Mouse (Mus musculus) stomach, postnatal 0 days (tissue): ENCODE measurements around the gene Strn. TPM values are rescaled to one million over a fixed set of nuclear protein-coding genes. Genes with fewer than 3 reads are reported as not detected.

Experiments
- ATAC-seq: fragments of 200-750 bp; cut with Nextera tagmentation; 2 replicates; pipeline ENCODE4 v1.8.0; 2017; ENCODE audit not compliant: low FRiP score, low TSS enrichment
- DNase-seq: peaks from one replicate; pipeline ENCODE4 v3.0.0-alpha.2; 2016; ENCODE audit warnings: low spot score
- H3K27ac ChIP-seq: fragments of 300-500 bp; sonication (generic); replicated peaks from 2 replicates; pipeline ENCODE4 v1.5.1; 2014; ENCODE audit warnings: mild to moderate bottlenecking, control low read depth
- H3K27me3 ChIP-seq: fragments of 300-500 bp; sonication (generic); 2 replicates; pipeline ENCODE4 v1.6.1; 2014; ENCODE audit warnings: low read length; ENCODE audit not compliant: control insufficient read depth, insufficient read depth
- H3K36me3 ChIP-seq: fragments of 300-500 bp; sonication (generic); 2 replicates; pipeline ENCODE4 v1.6.1; 2014; ENCODE audit warnings: low read length, mixed read lengths; ENCODE audit not compliant: control insufficient read depth, insufficient read depth
- H3K4me1 ChIP-seq: fragments of 300-500 bp; sonication (generic); replicated peaks from 2 replicates; pipeline ENCODE4 v1.6.1; 2014; ENCODE audit warnings: antibody characterized with exemption; ENCODE audit not compliant: control insufficient read depth, insufficient read depth
- H3K4me2 ChIP-seq: fragments of 300-500 bp; sonication (generic); replicated peaks from 2 replicates; pipeline ENCODE4 v1.6.1; 2014; ENCODE audit warnings: low read depth, mild to moderate bottlenecking, control low read depth, moderate library complexity
- H3K4me3 ChIP-seq: fragments of 300-500 bp; sonication (generic); 2 replicates; pipeline ENCODE4 v1.5.1; 2014; ENCODE audit warnings: low read depth, low read length, control low read depth
- H3K9ac ChIP-seq: fragments of 300-500 bp; sonication (generic); 2 replicates; pipeline ENCODE4 v1.6.1; 2014; ENCODE audit warnings: mild to moderate bottlenecking, low read length, control low read depth, mixed read lengths
- H3K9me3 ChIP-seq: fragments of 300-500 bp; sonication (generic); 2 replicates; pipeline ENCODE4 v1.6.1; 2016; ENCODE audit warnings: low read length; ENCODE audit not compliant: control insufficient read depth
- CTCF ChIP-seq: IDR thresholded peaks from 2 replicates; pipeline ENCODE4 v1.5.1; 2016; ENCODE audit warnings: antibody characterized with exemption, low read depth, mild to moderate bottlenecking, moderate library complexity
- EP300 ChIP-seq: optimal IDR thresholded peaks from 2 replicates; pipeline ENCODE3; 2016; ENCODE audit warnings: antibody characterized with exemption
- WGBS: fragments of 180-500 bp; shearing (Covaris S2); extraction: QIAGEN DNeasy Blood & Tissue Kit; methylation state at CpG from one replicate; pipeline ENCODE4 v1.1.7; 2014; 5-methylcytosine and 5-hydroxymethylcytosine counted together
- polyA plus RNA-seq: library from polyadenylated mRNA; unstranded; fragments of >200 nt; fragmentation: Nextera tagmentation; extraction: Ambion mirVana; gene quantifications from 2 replicates; pipeline ENCODE4 v1.2.1, GENCODE M21; 2015

The Strn gene
- polyA plus RNA-seq, 1 experiment from 2014 or later = 3.3 TPM

DNA sequence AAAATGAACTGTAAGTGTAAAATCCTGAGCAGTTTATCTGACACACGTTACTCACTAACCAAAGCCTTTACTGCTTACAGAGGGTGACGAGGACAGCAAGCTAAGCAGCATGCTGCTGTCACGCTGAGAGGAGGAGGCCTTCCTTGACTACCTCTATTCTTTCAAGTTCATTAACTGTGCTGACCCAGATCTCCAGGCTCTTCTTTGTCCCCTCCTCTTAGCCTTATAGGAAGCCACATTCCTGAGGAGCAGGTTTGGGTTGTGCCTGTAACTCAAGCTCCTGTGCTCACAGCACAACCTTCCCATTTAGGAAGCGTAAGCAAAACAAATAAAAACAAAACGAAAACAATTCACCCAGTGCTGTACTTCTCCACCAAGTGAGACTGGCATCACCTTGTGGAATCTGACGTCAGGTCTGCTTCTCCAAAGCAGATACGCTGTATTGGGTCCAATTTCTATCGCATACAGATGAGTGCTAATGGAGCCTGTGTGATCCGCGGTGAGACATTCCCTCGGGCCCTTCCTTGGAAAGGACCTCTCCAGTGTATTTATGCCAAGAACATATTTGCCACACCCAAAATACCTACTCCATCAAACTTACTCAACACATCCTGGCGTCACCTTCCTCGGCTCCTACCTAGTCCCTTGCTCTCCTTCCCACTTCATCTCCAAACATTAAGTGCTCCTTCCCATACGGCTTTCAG is 10.1 kb downstream of the Strn start:
- Histone ChIP-seq H3K4me1 (no peaks in the 10 kb centered on the region), H3K9me3 (no peaks in the 10 kb centered on the region), H3K9ac (no peak overlapping the region), H3K4me3 (no peak overlapping the region), H3K27me3 (no peaks in the 10 kb centered on the region), H3K36me3 (no peaks in the 10 kb centered on the region), H3K27ac (peak overlapping the region; percentile 45; the same call in 1 of the 2 replicates), H3K4me2 (0 out of 2 replicates have a peak overlapping the region, but pooled peaks have one; percentile 3)
- 58% methylated on average over 14 of the region's 14 CpGs for WGBS
- ATAC-seq (peak; percentile 45; the same call in 1 of the 2 replicates), DNase-seq (no peak)
- no peak for TF ChIP-seq EP300
- TF ChIP-seq CTCF = no peak

DNA sequence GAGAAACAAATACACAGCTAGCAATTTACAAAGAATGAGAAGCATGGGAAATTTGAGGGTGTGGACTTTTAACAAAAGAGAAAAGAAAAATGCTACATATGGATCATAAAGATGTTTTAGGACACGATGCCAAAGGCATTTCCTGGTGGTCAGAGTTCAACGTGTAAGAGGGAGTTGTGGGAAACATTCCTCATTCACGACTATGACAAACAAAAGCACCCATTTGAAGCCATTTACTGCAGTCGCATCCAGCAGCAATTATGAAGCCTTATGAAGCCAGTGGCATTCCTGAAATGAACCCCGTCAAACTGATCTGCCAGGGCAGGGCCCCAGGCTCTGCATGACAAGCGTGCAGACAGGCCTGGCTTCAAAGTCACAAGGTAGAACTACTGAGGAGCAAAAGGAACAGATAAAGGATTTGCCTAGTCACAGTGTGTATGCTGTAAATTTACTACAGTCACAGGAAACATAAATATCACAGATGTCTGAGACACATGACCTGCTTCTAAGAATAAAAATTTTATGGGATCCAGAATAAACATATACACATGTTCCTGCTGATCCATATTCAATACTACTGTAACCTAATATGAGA is 12.4 kb downstream of the Strn start:
- no peak overlapping the region for H3K27ac ChIP-seq
- no peak overlapping the region for H3K9ac ChIP-seq
- no peak overlapping the region for H3K4me2 ChIP-seq
- no peaks in the 10 kb centered on the region for H3K36me3 ChIP-seq
- TF ChIP-seq CTCF (no peak), EP300 (no peak)
- H3K4me1 ChIP-seq = no peaks in the 10 kb centered on the region
- DNase-seq = no peak
- no peak overlapping the region for H3K4me3 ChIP-seq
- WGBS = 28% methylated on average over 6 of the region's 6 CpGs
- no peak for ATAC-seq
- H3K9me3 ChIP-seq = no peaks in the 10 kb centered on the region
- no peaks in the 10 kb centered on the region for H3K27me3 ChIP-seq

DNA sequence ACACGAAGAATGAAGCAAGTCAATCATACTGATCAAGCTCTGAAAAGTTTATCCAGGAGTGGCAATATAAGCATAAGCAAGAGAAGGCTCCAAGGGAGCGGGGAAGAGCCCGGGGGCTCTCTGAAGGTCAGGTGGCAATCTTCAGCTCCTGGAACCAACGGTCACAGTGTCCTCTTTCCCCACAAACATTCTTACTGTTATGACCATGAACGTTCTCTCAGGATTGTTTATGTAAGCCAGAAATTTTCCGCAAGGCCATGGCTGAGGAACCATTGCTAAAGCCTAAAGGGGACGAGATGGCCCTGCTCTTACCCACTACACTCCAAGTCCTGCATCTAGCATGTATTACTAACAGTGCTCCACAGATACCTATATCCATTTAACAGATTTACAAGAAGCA is 15.3 kb downstream of the Strn start:
- 71% methylated on average over 7 of the region's 7 CpGs for WGBS
- ATAC-seq = no peak
- H3K9me3 ChIP-seq = no peaks in the 10 kb centered on the region
- no peak for DNase-seq
- H3K27ac ChIP-seq = no peak overlapping the region
- no peaks in the 10 kb centered on the region for H3K27me3 ChIP-seq
- H3K9ac ChIP-seq = no peak overlapping the region
- no peaks in the 10 kb centered on the region for H3K4me1 ChIP-seq
- no peak overlapping the region for H3K4me3 ChIP-seq
- H3K4me2 ChIP-seq = no peak overlapping the region
- TF ChIP-seq CTCF = no peak
- peaks cover 5% of the 10 kb centered on the region; the same call in 1 of the 2 replicates for H3K36me3 ChIP-seq

DNA sequence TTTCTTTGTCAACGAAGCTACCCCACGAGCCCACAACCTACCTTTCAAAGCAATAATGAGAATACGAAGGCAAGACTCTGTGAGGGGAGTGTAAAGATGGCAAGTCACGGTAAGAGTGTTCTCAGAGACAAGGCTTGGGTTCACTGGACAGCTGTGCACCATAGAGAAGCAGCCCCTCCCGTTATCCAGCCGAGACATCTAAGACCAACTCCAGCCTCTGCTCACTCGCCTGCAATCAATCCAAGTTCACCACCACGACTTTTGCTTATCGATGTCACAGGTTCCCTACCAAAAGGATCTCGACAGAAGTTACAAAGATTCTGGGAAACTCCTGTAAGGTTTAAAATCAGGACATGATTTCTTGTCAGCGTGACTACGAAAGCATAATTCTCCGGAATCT is 17.9 kb downstream of the Strn start:
- no peaks in the 10 kb centered on the region for H3K27me3 ChIP-seq
- no peaks in the 10 kb centered on the region for H3K4me1 ChIP-seq
- WGBS = 78% methylated on average over 13 of the region's 13 CpGs
- no peak for DNase-seq
- H3K36me3 ChIP-seq = peaks cover 5% of the 10 kb centered on the region; the same call in 1 of the 2 replicates
- no peak for TF ChIP-seq CTCF
- TF ChIP-seq EP300 = no peak
- H3K9me3 ChIP-seq = no peaks in the 10 kb centered on the region
- H3K4me3 ChIP-seq = no peak overlapping the region
- H3K27ac ChIP-seq = no peak overlapping the region
- no peak for ATAC-seq
- no peak overlapping the region for H3K9ac ChIP-seq
- H3K4me2 ChIP-seq = no peak overlapping the region

DNA sequence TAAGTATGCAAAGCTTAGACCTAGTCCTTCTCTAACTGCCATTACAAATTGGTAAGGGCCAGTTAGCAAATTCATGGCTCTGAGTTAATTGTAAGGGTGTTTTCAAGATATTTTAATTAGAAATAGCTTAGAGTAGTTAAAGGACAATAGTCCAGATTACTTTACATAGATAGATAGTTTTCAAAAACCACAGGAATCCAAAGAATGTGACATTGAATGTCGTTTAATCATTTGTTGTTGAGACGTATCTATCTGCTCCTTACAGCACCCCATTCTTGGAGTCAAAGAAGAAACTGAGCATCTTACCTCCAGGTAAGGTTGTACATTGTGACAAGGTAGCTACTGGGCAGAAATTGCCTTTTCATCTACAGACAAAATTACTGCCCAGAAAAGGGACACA is 26.7 kb downstream of the Strn start:
- H3K4me2 ChIP-seq = no peak overlapping the region
- H3K9ac ChIP-seq = no peak overlapping the region
- no peaks in the 10 kb centered on the region for H3K4me1 ChIP-seq
- TF ChIP-seq EP300 (no peak), CTCF (no peak)
- no peaks in the 10 kb centered on the region for H3K27me3 ChIP-seq
- H3K4me3 ChIP-seq = no peak overlapping the region
- H3K9me3 ChIP-seq = no peaks in the 10 kb centered on the region
- DNase-seq (no peak), ATAC-seq (no peak)
- no peaks in the 10 kb centered on the region; the same call in 1 of the 2 replicates for H3K36me3 ChIP-seq
- no peak overlapping the region for H3K27ac ChIP-seq
- 54% methylated on average over 2 of the region's 2 CpGs for WGBS

DNA sequence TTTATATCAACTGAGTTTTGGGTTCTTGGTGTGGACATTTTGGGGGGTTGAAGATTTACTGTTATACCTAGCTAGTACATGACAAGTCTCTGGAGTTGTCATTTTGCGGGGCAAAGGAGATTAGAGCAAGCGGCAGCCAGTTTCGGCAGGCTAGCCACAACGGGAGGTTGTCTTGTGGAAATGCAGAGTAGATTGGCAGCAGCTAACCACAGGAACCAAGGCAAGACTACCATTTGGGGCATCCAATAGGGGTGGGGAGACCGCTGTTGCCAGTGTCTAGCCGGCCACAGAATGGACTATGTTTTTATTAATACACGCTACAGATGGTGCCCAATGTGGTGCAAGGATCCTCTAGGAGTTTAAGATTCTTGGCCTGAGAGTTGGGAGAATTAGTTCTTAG is 28.6 kb downstream of the Strn start:
- Histone ChIP-seq H3K4me3 (no peak overlapping the region), H3K4me2 (no peak overlapping the region), H3K9ac (no peak overlapping the region), H3K9me3 (no peaks in the 10 kb centered on the region), H3K27ac (no peak overlapping the region), H3K4me1 (no peaks in the 10 kb centered on the region), H3K36me3 (no peaks in the 10 kb centered on the region; the same call in 1 of the 2 replicates), H3K27me3 (no peaks in the 10 kb centered on the region)
- 87% methylated on average over 7 of the region's 7 CpGs for WGBS
- TF ChIP-seq EP300 (no peak), CTCF (no peak)
- ATAC-seq = no peak
- no peak for DNase-seq
